Mouse (Mus musculus): ENCODE measurements around the gene Naa10. TPM values are rescaled to one million over a fixed set of nuclear protein-coding genes. Genes with fewer than 3 reads are reported as not detected.

The Naa10 gene
- polyA plus RNA-seq, 1 experiment = 87.9 TPM

DNA sequence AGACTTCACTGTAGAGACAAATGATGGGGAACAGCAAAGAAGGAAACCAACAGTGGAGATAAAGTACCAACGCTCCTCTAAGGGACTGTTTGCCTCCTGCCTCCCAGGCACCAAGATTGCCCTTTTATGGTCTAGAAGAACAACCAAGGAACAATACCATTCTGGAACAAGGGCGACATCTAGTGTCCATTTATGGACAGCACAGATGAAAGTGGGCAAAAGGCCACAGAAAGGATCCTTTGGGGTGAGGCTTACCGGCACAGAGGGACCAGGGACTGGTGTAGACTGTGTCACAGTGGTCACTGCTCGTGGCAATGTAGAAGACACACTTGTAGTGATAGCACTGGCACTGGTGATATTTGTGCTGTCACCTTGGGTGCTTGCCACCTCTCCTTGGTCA is 26.9 kb upstream of the Naa10 start:
- Histone ChIP-seq H3K36me3 (ENCODE audit: control insufficient read depth, insufficient read depth, low read length, poor library complexity, severe bottlenecking) (peaks cover 94% of the 10 kb centered on the region), H3K27me3 (ENCODE audit: control insufficient read depth, insufficient read depth, low read length, poor library complexity, severe bottlenecking) (no peaks in the 10 kb centered on the region), H3K4me1 (ENCODE audit: control insufficient read depth, insufficient read depth, low read length) (no peaks in the 10 kb centered on the region), H3K27ac (ENCODE audit: insufficient read depth, low read length) (no peak overlapping the region), H3K4me3 (ENCODE audit: low read depth, low read length) (no peak overlapping the region), H3K9ac (ENCODE audit: low read depth, poor library complexity, severe bottlenecking) (no peak overlapping the region), H3K9me3 (replicated peaks; ENCODE audit: control insufficient read depth, insufficient read depth, low read length, poor library complexity, severe bottlenecking) (no peaks in the 10 kb centered on the region)
- no peak for TF ChIP-seq EP300 (IDR thresholded peaks at IDR 0.05; ENCODE audit: insufficient read depth, low read depth, low read length)
- TF ChIP-seq POLR2A (IDR thresholded peaks at IDR 0.05; ENCODE audit: insufficient read depth, low read length) = no peak
- no peak for TF ChIP-seq CTCF (IDR thresholded peaks at IDR 0.05; ENCODE audit: low read depth, low read length)

DNA sequence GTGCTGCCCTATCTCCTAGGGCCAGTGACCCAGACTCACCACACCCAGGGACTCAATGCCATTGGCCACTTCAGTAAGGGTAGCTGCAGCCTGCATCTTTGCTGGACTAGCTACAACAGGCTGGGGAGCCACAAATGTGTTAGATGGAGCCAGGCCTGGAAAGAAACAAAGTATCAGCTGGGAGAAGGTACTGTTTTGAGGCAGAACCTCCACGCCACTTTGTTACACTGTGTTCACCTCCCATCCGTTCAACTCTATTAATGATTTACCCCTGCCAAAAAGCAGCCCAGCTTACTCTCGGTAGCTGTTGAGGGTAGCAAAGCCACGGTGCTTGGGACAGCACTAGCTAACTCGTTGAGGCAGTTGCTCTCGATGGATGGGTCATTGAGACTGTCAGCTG is 25.2 kb upstream of the Naa10 start:
- TF ChIP-seq EP300 (IDR thresholded peaks at IDR 0.05; ENCODE audit: insufficient read depth, low read depth, low read length) (no peak), CTCF (IDR thresholded peaks at IDR 0.05; ENCODE audit: low read depth, low read length) (no peak), POLR2A (IDR thresholded peaks at IDR 0.05; ENCODE audit: insufficient read depth, low read length) (no peak)

GRCm38 (mm10) chrX:73942294-73942693 is 20.6 kb upstream of the Naa10 start:
- H3K36me3 ChIP-seq (ENCODE audit: control insufficient read depth, insufficient read depth, low read length, poor library complexity, severe bottlenecking) = peaks cover 52% of the 10 kb centered on the region
- H3K4me3 ChIP-seq (ENCODE audit: low read depth, low read length) = no peak overlapping the region
- TF ChIP-seq POLR2A (IDR thresholded peaks at IDR 0.05; ENCODE audit: insufficient read depth, low read length) (no peak), CTCF (IDR thresholded peaks at IDR 0.05; ENCODE audit: low read depth, low read length) (no peak), EP300 (IDR thresholded peaks at IDR 0.05; ENCODE audit: insufficient read depth, low read depth, low read length) (no peak)
- no peaks in the 10 kb centered on the region for H3K27me3 ChIP-seq (ENCODE audit: control insufficient read depth, insufficient read depth, low read length, poor library complexity, severe bottlenecking)
- H3K4me1 ChIP-seq (ENCODE audit: control insufficient read depth, insufficient read depth, low read length) = no peaks in the 10 kb centered on the region
- no peak overlapping the region for H3K9ac ChIP-seq (ENCODE audit: low read depth, poor library complexity, severe bottlenecking)
- no peaks in the 10 kb centered on the region for H3K9me3 ChIP-seq (replicated peaks; ENCODE audit: control insufficient read depth, insufficient read depth, low read length, poor library complexity, severe bottlenecking)
- no peak overlapping the region for H3K27ac ChIP-seq (ENCODE audit: insufficient read depth, low read length)

More for the DNA sequence above, 25.2 kb upstream of the Naa10 start:
- H3K27me3 ChIP-seq (ENCODE audit: control insufficient read depth, insufficient read depth, low read length, poor library complexity, severe bottlenecking) = no peaks in the 10 kb centered on the region
- H3K4me1 ChIP-seq (ENCODE audit: control insufficient read depth, insufficient read depth, low read length) = no peaks in the 10 kb centered on the region
- peaks cover 92% of the 10 kb centered on the region for H3K36me3 ChIP-seq (ENCODE audit: control insufficient read depth, insufficient read depth, low read length, poor library complexity, severe bottlenecking)
- no peaks in the 10 kb centered on the region for H3K9me3 ChIP-seq (replicated peaks; ENCODE audit: control insufficient read depth, insufficient read depth, low read length, poor library complexity, severe bottlenecking)
- no peak overlapping the region for H3K27ac ChIP-seq (ENCODE audit: insufficient read depth, low read length)
- H3K9ac ChIP-seq (ENCODE audit: low read depth, poor library complexity, severe bottlenecking) = no peak overlapping the region
- H3K4me3 ChIP-seq (ENCODE audit: low read depth, low read length) = no peak overlapping the region

GRCm38 (mm10) chrX:73941860-73942259 is 20.1 kb upstream of the Naa10 start:
- no peaks in the 10 kb centered on the region for H3K4me1 ChIP-seq (ENCODE audit: control insufficient read depth, insufficient read depth, low read length)
- peaks cover 48% of the 10 kb centered on the region for H3K36me3 ChIP-seq (ENCODE audit: control insufficient read depth, insufficient read depth, low read length, poor library complexity, severe bottlenecking)
- no peak overlapping the region for H3K27ac ChIP-seq (ENCODE audit: insufficient read depth, low read length)
- no peak overlapping the region for H3K4me3 ChIP-seq (ENCODE audit: low read depth, low read length)
- no peak for TF ChIP-seq CTCF (IDR thresholded peaks at IDR 0.05; ENCODE audit: low read depth, low read length)
- no peak for TF ChIP-seq EP300 (IDR thresholded peaks at IDR 0.05; ENCODE audit: insufficient read depth, low read depth, low read length)
- TF ChIP-seq POLR2A (IDR thresholded peaks at IDR 0.05; ENCODE audit: insufficient read depth, low read length) = no peak
- H3K9me3 ChIP-seq (replicated peaks; ENCODE audit: control insufficient read depth, insufficient read depth, low read length, poor library complexity, severe bottlenecking) = no peaks in the 10 kb centered on the region
- H3K9ac ChIP-seq (ENCODE audit: low read depth, poor library complexity, severe bottlenecking) = no peak overlapping the region
- H3K27me3 ChIP-seq (ENCODE audit: control insufficient read depth, insufficient read depth, low read length, poor library complexity, severe bottlenecking) = no peaks in the 10 kb centered on the region

GRCm38 (mm10) chrX:73931871-73932270 is 10.1 kb upstream of the Naa10 start:
- TF ChIP-seq POLR2A (IDR thresholded peaks at IDR 0.05; ENCODE audit: insufficient read depth, low read length) (no peak), CTCF (IDR thresholded peaks at IDR 0.05; ENCODE audit: low read depth, low read length) (no peak), EP300 (IDR thresholded peaks at IDR 0.05; ENCODE audit: insufficient read depth, low read depth, low read length) (no peak)
- Histone ChIP-seq H3K4me3 (ENCODE audit: low read depth, low read length) (no peak overlapping the region), H3K9me3 (replicated peaks; ENCODE audit: control insufficient read depth, insufficient read depth, low read length, poor library complexity, severe bottlenecking) (no peaks in the 10 kb centered on the region), H3K9ac (ENCODE audit: low read depth, poor library complexity, severe bottlenecking) (no peak overlapping the region), H3K36me3 (ENCODE audit: control insufficient read depth, insufficient read depth, low read length, poor library complexity, severe bottlenecking) (peaks cover 17% of the 10 kb centered on the region), H3K27me3 (ENCODE audit: control insufficient read depth, insufficient read depth, low read length, poor library complexity, severe bottlenecking) (no peaks in the 10 kb centered on the region), H3K27ac (ENCODE audit: insufficient read depth, low read length) (peak overlapping the region; percentile 44; the same call in 1 of the 2 replicates), H3K4me1 (ENCODE audit: control insufficient read depth, insufficient read depth, low read length) (no peaks in the 10 kb centered on the region)

DNA sequence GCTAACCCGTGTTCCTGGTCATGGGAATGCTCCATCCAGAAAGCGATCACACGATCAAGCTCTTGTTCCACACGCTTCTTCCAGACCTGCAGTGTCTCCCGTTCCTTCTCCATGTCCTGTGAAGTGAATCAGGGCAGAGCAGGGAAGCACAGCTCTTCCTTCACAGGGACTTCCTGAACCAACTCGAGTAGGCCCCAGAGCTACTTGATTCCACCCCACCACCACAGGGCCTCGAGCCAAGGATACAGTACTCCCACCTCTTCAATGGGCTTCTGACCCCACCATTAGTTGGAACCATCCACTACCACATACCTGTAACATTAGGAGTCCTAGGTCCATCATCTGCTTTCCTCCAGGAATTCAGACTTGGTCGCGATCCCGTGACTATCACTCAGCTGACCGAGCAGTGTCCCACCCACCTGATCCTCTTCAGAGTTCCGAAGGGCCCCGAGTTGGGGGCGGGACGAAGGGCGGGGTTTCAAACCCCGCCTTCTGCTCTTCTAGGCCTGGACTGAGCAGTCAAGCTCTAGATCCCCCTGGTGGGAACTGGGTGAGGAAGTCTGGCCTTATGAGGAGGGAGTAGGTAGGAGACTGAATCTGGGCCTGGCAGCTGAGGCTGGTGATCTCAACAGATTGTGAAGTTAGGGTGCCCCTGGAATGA is 8.8 kb upstream of the Naa10 start, which contains the start of gene Renbp:
Gene Renbp, minus strand, starts transcription at position 449 of the 661 bp plus-strand sequence.
- peak within 1 kb of the TSS; percentile 49 for H3K27ac ChIP-seq (ENCODE audit: insufficient read depth, low read length)
- H3K4me1 ChIP-seq (ENCODE audit: control insufficient read depth, insufficient read depth, low read length) = no peaks in the 10 kb centered on the region
- peak within 1 kb of the TSS; percentile 72 for H3K9ac ChIP-seq (ENCODE audit: low read depth, poor library complexity, severe bottlenecking)

More for the DNA sequence above, 8.8 kb upstream of the Naa10 start, which contains the start of gene Renbp:
- Histone ChIP-seq H3K4me3 (ENCODE audit: low read depth, low read length) (peak within 1 kb of the TSS; percentile 93), H3K9me3 (replicated peaks; ENCODE audit: control insufficient read depth, insufficient read depth, low read length, poor library complexity, severe bottlenecking) (no peaks in the 10 kb centered on the region), H3K27me3 (ENCODE audit: control insufficient read depth, insufficient read depth, low read length, poor library complexity, severe bottlenecking) (no peaks in the 10 kb centered on the region), H3K36me3 (ENCODE audit: control insufficient read depth, insufficient read depth, low read length, poor library complexity, severe bottlenecking) (peaks cover 19% of the 10 kb centered on the region)
- TF ChIP-seq EP300 (IDR thresholded peaks at IDR 0.05; ENCODE audit: insufficient read depth, low read depth, low read length) (no peak), POLR2A (IDR thresholded peaks at IDR 0.05; ENCODE audit: insufficient read depth, low read length) (peak; percentile 27)

Data from ES-Bruce4 (cell line).